Mouse (Mus musculus) stomach, postnatal 0 days (tissue): Measurements from ENCODE around the gene Fam107b.

ENCODE experiments used
- CTCF ChIP-seq: IDR thresholded peaks from 2 replicates; pipeline ENCODE4 v1.5.1; 2016; ENCODE audit warnings: antibody characterized with exemption, low read depth, mild to moderate bottlenecking, moderate library complexity
- EP300 ChIP-seq: optimal IDR thresholded peaks from 2 replicates; pipeline ENCODE3; 2016; ENCODE audit warnings: antibody characterized with exemption

DNA sequence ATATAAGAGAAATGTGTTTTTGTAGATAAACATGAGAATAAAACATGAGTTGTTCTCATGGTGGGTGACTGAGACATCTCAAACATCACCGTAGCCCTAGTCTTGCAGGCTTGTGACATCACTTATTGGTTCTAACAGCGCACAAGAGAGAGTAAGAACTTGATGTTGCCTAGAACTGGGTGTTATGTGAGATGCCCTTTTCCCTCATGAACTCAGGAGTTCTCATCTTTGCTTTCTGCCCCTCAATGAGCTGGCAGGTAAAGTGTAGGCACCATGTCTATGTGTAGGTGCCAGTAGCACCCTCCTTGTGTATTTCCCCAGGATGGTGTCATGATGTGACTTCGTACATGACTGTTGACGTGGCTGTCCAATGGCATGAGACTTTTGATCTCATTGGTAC lies 157.8 kb downstream of the Fam107b start:
- TF ChIP-seq CTCF, result no peak
- no peak for TF ChIP-seq EP300
